Mouse (Mus musculus): ENCODE data around the gene Gm49322.

GRCm38 (mm10) chr10:80609269-80609924 lies 3.6 kb downstream of the Gm49322 start:
- no peak for TF ChIP-seq CTCF (conservative IDR thresholded peaks at IDR 0.05; ENCODE audit: low read length)
- no peak for TF ChIP-seq POU5F1 (IDR thresholded peaks at IDR 0.05; ENCODE audit: borderline replicate concordance, low read length)
- no peak for TF ChIP-seq NANOG (IDR thresholded peaks at IDR 0.05; ENCODE audit: borderline replicate concordance, low read length)
